Mouse (Mus musculus): ENCODE results near the gene Zfp143. TPM values are rescaled to one million over a fixed set of nuclear protein-coding genes. Genes with fewer than 3 reads are reported as not detected.
"Not testable (repeated sequence)": the region's sequence is repeated elsewhere in the genome, so short reads cannot be mapped to it uniquely, and the experiment has no call there.

Gene Zfp143
- polyA plus RNA-seq, 1 experiment, result 13.8 TPM

DNA sequence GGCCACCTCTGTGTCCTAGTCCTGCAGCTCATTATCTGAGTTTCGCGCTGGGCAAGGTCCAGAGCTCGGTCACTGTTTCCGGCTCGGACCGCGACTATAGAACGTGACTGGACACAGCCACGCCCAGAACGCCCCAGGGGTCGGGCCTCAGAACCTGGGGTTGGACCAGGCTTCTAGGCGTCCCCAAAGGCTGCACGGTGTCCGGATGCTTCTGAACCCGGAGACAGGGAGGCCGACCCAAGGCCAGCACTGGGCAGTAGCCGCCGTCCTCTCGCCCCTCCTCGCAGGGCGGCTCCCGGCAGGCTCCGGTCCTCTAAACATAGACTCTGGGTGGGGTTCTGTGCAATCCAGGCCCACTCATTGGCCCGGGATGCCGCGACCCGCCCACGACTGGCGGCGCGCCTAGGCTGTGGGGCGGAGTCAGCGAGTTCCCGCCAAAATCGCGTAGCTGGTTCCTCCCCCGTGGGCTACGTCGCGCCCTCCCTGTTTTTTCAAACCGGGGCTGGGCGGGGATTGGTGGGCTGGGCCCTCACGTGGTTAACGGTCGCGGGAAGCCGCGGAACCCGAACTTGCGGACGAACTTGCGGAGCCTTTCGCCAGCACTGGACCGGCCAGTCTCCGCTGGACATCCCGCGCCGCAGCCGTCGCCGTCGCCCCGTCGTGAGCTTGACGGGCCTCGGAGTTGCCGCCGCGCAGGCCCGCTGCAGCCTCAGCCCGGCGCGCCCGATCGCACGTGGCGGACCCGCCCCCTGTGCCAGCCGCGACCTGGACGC is 60.7 kb downstream of the Zfp143 start, which contains the start of gene Wee1:
Gene Wee1, plus strand, starts transcription at position 531 of the 773 bp plus-strand sequence.
- peaks cover 12% of the 10 kb centered on the region; the same call in 1 of the 2 replicates for H3K4me1 ChIP-seq (ENCODE audit: control insufficient read depth, insufficient read depth, insufficient read length, low read length)
- peak within 1 kb of the TSS; percentile 81 for H3K4me3 ChIP-seq (ENCODE audit: low read depth, low read length)
- H3K27ac ChIP-seq (ENCODE audit: insufficient read depth, low read depth, low read length), result peak within 1 kb of the TSS; percentile 86
- H3K36me3 ChIP-seq (ENCODE audit: control insufficient read depth, insufficient read depth, low read length), result peaks cover 2% of the 10 kb centered on the region; the same call in 1 of the 2 replicates
- H3K27me3 ChIP-seq (ENCODE audit: control insufficient read depth, insufficient read depth, low read length), result no peaks in the 10 kb centered on the region
- TF ChIP-seq POLR2A (IDR thresholded peaks at IDR 0.05; ENCODE audit: low read depth, low read length), result peak; percentile 75; the same call in 1 of the 2 replicates
- no peak for TF ChIP-seq CTCF (IDR thresholded peaks at IDR 0.05; ENCODE audit: extremely low read depth, insufficient read length, insufficient replicate concordance, low read depth, low read length)
- WGBS, result under 1% methylated on average over 81 of the region's 81 CpGs

DNA sequence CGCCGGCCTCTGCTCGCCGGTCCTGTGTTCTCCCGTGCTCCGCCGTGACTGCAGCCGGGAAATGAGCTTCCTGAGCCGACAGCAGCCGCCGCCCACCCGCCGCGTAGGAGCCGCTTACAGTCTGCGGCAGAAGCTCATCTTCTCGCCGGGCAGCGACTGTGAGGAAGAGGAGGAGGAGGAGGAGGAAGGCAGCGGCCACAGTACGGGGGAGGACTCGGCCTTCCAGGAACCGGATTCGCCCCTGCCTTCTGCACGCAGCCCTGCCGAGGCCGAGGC is 61.2 kb downstream of the Zfp143 start:
- no peak for TF ChIP-seq POLR2A (IDR thresholded peaks at IDR 0.05; ENCODE audit: low read depth, low read length)
- no peak for TF ChIP-seq CTCF (IDR thresholded peaks at IDR 0.05; ENCODE audit: extremely low read depth, insufficient read length, insufficient replicate concordance, low read depth, low read length)
- Histone ChIP-seq H3K4me3 (ENCODE audit: low read depth, low read length) (peak overlapping the region; percentile 81), H3K27ac (ENCODE audit: insufficient read depth, low read depth, low read length) (peak overlapping the region; percentile 85), H3K27me3 (ENCODE audit: control insufficient read depth, insufficient read depth, low read length) (no peaks in the 10 kb centered on the region), H3K4me1 (ENCODE audit: control insufficient read depth, insufficient read depth, insufficient read length, low read length) (peaks cover 12% of the 10 kb centered on the region; the same call in 1 of the 2 replicates), H3K36me3 (ENCODE audit: control insufficient read depth, insufficient read depth, low read length) (peaks cover 5% of the 10 kb centered on the region; the same call in 1 of the 2 replicates)
- under 1% methylated on average over 27 of the region's 27 CpGs for WGBS

DNA sequence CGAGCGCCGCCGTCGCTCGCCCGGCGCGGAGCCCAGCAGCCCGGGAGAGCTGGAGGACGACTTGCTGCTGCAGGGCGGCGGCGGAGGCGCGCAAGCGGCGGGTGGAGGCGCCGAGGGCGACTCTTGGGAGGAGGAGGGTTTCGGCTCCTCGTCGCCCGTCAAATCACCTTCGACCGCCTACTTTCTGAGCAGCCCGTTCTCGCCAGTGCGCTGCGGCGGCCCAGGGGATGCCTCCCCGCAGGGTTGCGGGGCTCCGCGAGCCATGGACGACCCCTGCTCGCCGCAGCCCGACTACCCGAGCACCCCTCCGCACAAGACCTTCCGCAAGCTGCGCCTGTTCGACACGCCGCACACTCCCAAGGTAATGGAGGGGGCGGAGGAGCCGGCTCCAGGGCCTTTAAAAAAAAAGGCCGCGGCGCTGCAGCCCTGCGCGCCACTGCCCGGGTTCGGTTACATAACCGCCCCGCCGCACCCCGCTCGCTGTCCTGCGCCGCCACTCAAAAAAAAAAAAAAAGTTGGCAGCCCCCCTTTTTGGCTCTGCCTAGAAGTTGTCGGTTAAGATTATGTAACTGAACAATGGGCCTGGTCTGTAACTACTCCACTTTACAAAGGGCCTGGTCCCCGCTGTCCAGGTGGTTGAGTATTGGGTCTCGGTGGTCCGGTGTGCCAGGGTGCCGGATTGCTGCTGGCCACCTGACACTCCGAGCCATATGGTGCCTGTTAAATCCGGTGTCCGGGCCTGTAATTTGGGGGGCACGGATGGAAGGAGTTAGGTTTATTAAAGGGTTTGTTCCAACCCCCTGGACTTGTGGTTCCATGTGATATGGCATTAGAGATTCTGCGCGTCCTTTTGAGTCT is 61.8 kb downstream of the Zfp143 start:
- peak overlapping the region; percentile 85 for H3K27ac ChIP-seq (ENCODE audit: insufficient read depth, low read depth, low read length)
- TF ChIP-seq CTCF (IDR thresholded peaks at IDR 0.05; ENCODE audit: extremely low read depth, insufficient read length, insufficient replicate concordance, low read depth, low read length), result no peak
- peak; percentile 35; the same call in 1 of the 2 replicates for TF ChIP-seq POLR2A (IDR thresholded peaks at IDR 0.05; ENCODE audit: low read depth, low read length)
- H3K4me1 ChIP-seq (ENCODE audit: control insufficient read depth, insufficient read depth, insufficient read length, low read length), result peaks cover 12% of the 10 kb centered on the region; the same call in 1 of the 2 replicates
- under 1% methylated on average over 73 of the region's 74 CpGs for WGBS
- peak overlapping the region; percentile 81 for H3K4me3 ChIP-seq (ENCODE audit: low read depth, low read length)
- no peaks in the 10 kb centered on the region for H3K27me3 ChIP-seq (ENCODE audit: control insufficient read depth, insufficient read depth, low read length)
- H3K36me3 ChIP-seq (ENCODE audit: control insufficient read depth, insufficient read depth, low read length), result peaks cover 5% of the 10 kb centered on the region; the same call in 1 of the 2 replicates

DNA sequence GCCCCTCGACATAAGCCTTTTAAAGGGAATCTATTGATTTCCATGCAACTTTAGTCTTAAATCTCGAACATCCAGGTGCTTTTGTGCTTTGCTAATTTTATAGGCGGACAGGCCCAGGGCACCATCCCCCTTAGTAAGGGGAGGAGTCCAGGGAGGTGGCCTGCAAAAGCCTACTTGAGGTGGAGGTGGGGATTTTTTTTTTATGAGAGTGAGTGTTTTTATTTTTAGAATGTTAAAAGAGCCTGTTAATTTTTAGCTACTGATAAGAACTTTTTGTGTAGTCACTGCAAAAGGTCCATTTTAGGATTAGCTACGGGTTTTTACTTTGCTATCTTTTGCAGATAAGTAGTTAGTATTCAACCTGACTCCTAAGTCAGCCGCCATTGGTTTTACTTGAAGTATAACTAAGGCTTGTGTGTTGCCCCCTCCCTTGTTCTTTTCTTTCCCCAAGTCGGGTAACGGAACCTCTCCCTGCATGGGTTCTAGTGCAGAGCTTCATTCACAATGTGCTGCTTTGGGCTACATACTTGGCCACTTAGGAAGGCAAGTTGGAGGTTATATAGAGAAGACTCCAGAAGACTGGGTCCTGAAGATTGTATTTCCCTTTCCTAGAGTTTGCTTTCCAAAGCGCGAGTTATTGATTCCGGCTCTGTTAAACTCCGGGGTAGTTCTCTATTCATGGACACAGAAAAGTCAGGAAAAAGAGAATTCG is 63.0 kb downstream of the Zfp143 start:
- TF ChIP-seq CTCF (IDR thresholded peaks at IDR 0.05; ENCODE audit: extremely low read depth, insufficient read length, insufficient replicate concordance, low read depth, low read length), result no peak
- TF ChIP-seq POLR2A (IDR thresholded peaks at IDR 0.05; ENCODE audit: low read depth, low read length), result no peak
- H3K36me3 ChIP-seq (ENCODE audit: control insufficient read depth, insufficient read depth, low read length), result peaks cover 7% of the 10 kb centered on the region; the same call in 1 of the 2 replicates
- H3K4me3 ChIP-seq (ENCODE audit: low read depth, low read length), result peak overlapping the region; percentile 23; the same call in 1 of the 2 replicates
- peak overlapping the region; percentile 85 for H3K27ac ChIP-seq (ENCODE audit: insufficient read depth, low read depth, low read length)
- 14% methylated on average over 12 of the region's 12 CpGs for WGBS
- no peaks in the 10 kb centered on the region for H3K27me3 ChIP-seq (ENCODE audit: control insufficient read depth, insufficient read depth, low read length)
- peaks cover 6% of the 10 kb centered on the region; the same call in 1 of the 2 replicates for H3K4me1 ChIP-seq (ENCODE audit: control insufficient read depth, insufficient read depth, insufficient read length, low read length)

DNA sequence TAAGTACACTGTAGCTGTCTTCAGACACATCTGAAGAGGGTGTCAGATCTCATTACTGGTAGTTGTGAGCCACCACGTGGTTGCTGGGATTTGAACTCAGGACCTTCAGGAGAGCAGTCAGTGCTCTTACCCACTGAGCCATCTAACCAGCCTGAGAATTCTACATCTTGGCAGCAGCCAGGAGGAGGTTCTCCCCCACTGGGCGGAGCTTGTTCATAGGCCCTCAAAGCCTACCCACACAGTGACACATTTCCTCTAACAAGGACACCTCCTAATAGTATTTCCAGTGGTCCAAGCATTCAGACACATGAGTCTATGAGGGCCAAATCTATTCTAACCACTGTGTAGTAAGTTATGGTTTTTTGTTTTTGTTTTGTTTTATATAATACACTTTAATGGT is 67.5 kb downstream of the Zfp143 start:
- 81% methylated on average over 2 of the region's 2 CpGs for WGBS
- TF ChIP-seq POLR2A (IDR thresholded peaks at IDR 0.05; ENCODE audit: low read depth, low read length) (no peak), CTCF (IDR thresholded peaks at IDR 0.05; ENCODE audit: extremely low read depth, insufficient read length, insufficient replicate concordance, low read depth, low read length) (no peak)
- H3K27ac ChIP-seq (ENCODE audit: insufficient read depth, low read depth, low read length), result no peak overlapping the region
- H3K4me3 ChIP-seq (ENCODE audit: low read depth, low read length), result no peak overlapping the region
- H3K4me1 ChIP-seq (ENCODE audit: control insufficient read depth, insufficient read depth, insufficient read length, low read length), result no peaks in the 10 kb centered on the region
- peaks cover 17% of the 10 kb centered on the region for H3K36me3 ChIP-seq (ENCODE audit: control insufficient read depth, insufficient read depth, low read length)
- H3K27me3 ChIP-seq (ENCODE audit: control insufficient read depth, insufficient read depth, low read length), result no peaks in the 10 kb centered on the region

GRCm38 (mm10) chr7:110132272-110132671 is 71.3 kb downstream of the Zfp143 start:
- not testable (repeated sequence) for H3K4me1 ChIP-seq (ENCODE audit: control insufficient read depth, insufficient read depth, insufficient read length, low read length); H3K27me3 ChIP-seq (ENCODE audit: control insufficient read depth, insufficient read depth, low read length); H3K27ac ChIP-seq (ENCODE audit: insufficient read depth, low read depth, low read length); H3K4me3 ChIP-seq (ENCODE audit: low read depth, low read length)
- WGBS, result 46% methylated on average over 2 of the region's 2 CpGs
- peaks cover 29% of the 10 kb centered on the region for H3K36me3 ChIP-seq (ENCODE audit: control insufficient read depth, insufficient read depth, low read length)
